Mouse (Mus musculus) kidney, embryonic 14.5 days (tissue): Measurements from ENCODE around the gene Btbd2. TPM values are rescaled to one million over a fixed set of nuclear protein-coding genes. Genes with fewer than 3 reads are reported as not detected.

Experiments used
- ATAC-seq: fragments of 200-750 bp; cut with Nextera tagmentation; 2 replicates; pipeline ENCODE4 v1.8.0; 2017; ENCODE audit warnings: moderate number of reproducible peaks, mild to moderate bottlenecking, moderate TSS enrichment, moderate library complexity; ENCODE audit not compliant: low FRiP score, low TSS enrichment
- H3K27ac ChIP-seq: fragments of 300-500 bp; sonication (generic); 2 replicates; pipeline ENCODE4 v1.5.1; 2014; ENCODE audit warnings: low read depth, mild to moderate bottlenecking, low read length, moderate library complexity, mixed read lengths
- H3K27me3 ChIP-seq: fragments of 300-500 bp; sonication (generic); 2 replicates; pipeline ENCODE4 v1.6.1; 2014; ENCODE audit warnings: mild to moderate bottlenecking, low read length; ENCODE audit not compliant: control insufficient read depth, insufficient read depth
- H3K36me3 ChIP-seq: fragments of 300-500 bp; sonication (generic); 2 replicates; pipeline ENCODE4 v1.6.1; 2014; ENCODE audit warnings: low read length, mixed read lengths; ENCODE audit not compliant: control insufficient read depth, insufficient read depth
- H3K4me1 ChIP-seq: fragments of 300-500 bp; sonication (generic); 2 replicates; pipeline ENCODE4 v1.6.1; 2014; ENCODE audit warnings: low read length, mixed read lengths; ENCODE audit not compliant: control insufficient read depth, insufficient read depth
- H3K4me2 ChIP-seq: fragments of 300-500 bp; sonication (generic); replicated peaks from 2 replicates; pipeline ENCODE4 v1.6.1; 2014; ENCODE audit warnings: low read depth, mild to moderate bottlenecking, low read length
- H3K4me3 ChIP-seq: fragments of 300-500 bp; sonication (generic); 2 replicates; pipeline ENCODE4 v1.5.1; 2014; ENCODE audit warnings: mild to moderate bottlenecking, low read length
- H3K9ac ChIP-seq: fragments of 300-500 bp; sonication (generic); 2 replicates; pipeline ENCODE4 v1.6.1; 2014; ENCODE audit warnings: low read depth, mild to moderate bottlenecking, low read length, moderate library complexity
- H3K9me3 ChIP-seq: fragments of 300-500 bp; sonication (generic); 2 replicates; pipeline ENCODE4 v1.6.1; 2016; ENCODE audit warnings: low read length; ENCODE audit not compliant: control insufficient read depth
- WGBS: fragments of 180-500 bp; shearing (Covaris S2); extraction: QIAGEN DNeasy Blood & Tissue Kit; methylation state at CpG from one replicate; pipeline ENCODE4 v1.1.7; 2014; 5-methylcytosine and 5-hydroxymethylcytosine counted together
- polyA plus RNA-seq: library from polyadenylated mRNA; unstranded; fragments of >200 nt; fragmentation: Nextera tagmentation; extraction: Ambion mirVana; gene quantifications from 2 replicates; pipeline ENCODE4 v1.2.1, GENCODE M21; 2014

Gene Btbd2
- polyA plus RNA-seq, 1 experiment from 2014 or later: 80.2 TPM

GRCm38 (mm10) chr10:80700038-80700504 lies 43.2 kb upstream of the Btbd2 start:
- no peak for ATAC-seq
- peaks cover 28% of the 10 kb centered on the region for H3K4me1 ChIP-seq
- peak overlapping the region; percentile 65; the same call in 1 of the 2 replicates for H3K4me2 ChIP-seq
- no peak overlapping the region; the same call in 1 of the 2 replicates for H3K9ac ChIP-seq
- no peaks in the 10 kb centered on the region for H3K9me3 ChIP-seq
- no peak overlapping the region for H3K4me3 ChIP-seq
- no peaks in the 10 kb centered on the region for H3K27me3 ChIP-seq
- no peak overlapping the region for H3K27ac ChIP-seq
- no peaks in the 10 kb centered on the region for H3K36me3 ChIP-seq
- 84% methylated on average over 7 of the region's 7 CpGs for WGBS

GRCm38 (mm10) chr10:80698605-80699004 lies 41.7 kb upstream of the Btbd2 start:
- ATAC-seq: no peak
- Histone ChIP-seq H3K4me2 (no peak overlapping the region), H3K27ac (no peak overlapping the region), H3K36me3 (no peaks in the 10 kb centered on the region; the same call in 1 of the 2 replicates), H3K4me3 (no peak overlapping the region), H3K9ac (no peak overlapping the region), H3K9me3 (no peaks in the 10 kb centered on the region), H3K4me1 (peaks cover 27% of the 10 kb centered on the region), H3K27me3 (no peaks in the 10 kb centered on the region)
- 92% methylated on average over 9 of the region's 9 CpGs for WGBS

GRCm38 (mm10) chr10:80697812-80698211 lies 40.9 kb upstream of the Btbd2 start:
- Histone ChIP-seq H3K27me3 (no peaks in the 10 kb centered on the region), H3K4me1 (peaks cover 19% of the 10 kb centered on the region; the same call in 1 of the 2 replicates), H3K4me3 (no peak overlapping the region), H3K9me3 (no peaks in the 10 kb centered on the region), H3K4me2 (no peak overlapping the region), H3K36me3 (no peaks in the 10 kb centered on the region; the same call in 1 of the 2 replicates), H3K9ac (no peak overlapping the region), H3K27ac (no peak overlapping the region)
- 91% methylated on average over 9 of the region's 9 CpGs for WGBS
- ATAC-seq: no peak

- H3K9me3 ChIP-seq: no peaks in the 10 kb centered on the region
- H3K36me3 ChIP-seq: no peaks in the 10 kb centered on the region; the same call in 1 of the 2 replicates
- H3K4me3 ChIP-seq: no peak overlapping the region
- 88% methylated on average over 8 of the region's 8 CpGs for WGBS
- 0 out of 2 replicates have a peak, but pooled peaks cover 19% of the 10 kb centered on the region for H3K4me1 ChIP-seq
- no peak for ATAC-seq
- no peak overlapping the region for H3K27ac ChIP-seq
- H3K27me3 ChIP-seq: no peaks in the 10 kb centered on the region
- H3K4me2 ChIP-seq: no peak overlapping the region
- H3K9ac ChIP-seq: no peak overlapping the region
These were observed 40.5 kb upstream of the Btbd2 start for GRCm38 (mm10) chr10:80697393-80697787.

- Histone ChIP-seq H3K4me2 (no peak overlapping the region), H3K9ac (no peak overlapping the region), H3K36me3 (no peaks in the 10 kb centered on the region; the same call in 1 of the 2 replicates), H3K27ac (peak overlapping the region; percentile 66; the same call in 1 of the 2 replicates), H3K27me3 (no peaks in the 10 kb centered on the region), H3K9me3 (no peaks in the 10 kb centered on the region), H3K4me3 (no peak overlapping the region), H3K4me1 (0 out of 2 replicates have a peak, but pooled peaks cover 19% of the 10 kb centered on the region)
- 46% methylated on average over 11 of the region's 12 CpGs for WGBS
- no peak for ATAC-seq
These were observed 39.9 kb upstream of the Btbd2 start for GRCm38 (mm10) chr10:80696502-80697392.

- peak overlapping the region; percentile 66; the same call in 1 of the 2 replicates for H3K27ac ChIP-seq
- H3K4me2 ChIP-seq: no peak overlapping the region
- ATAC-seq: no peak
- WGBS: 67% methylated on average over 10 of the region's 10 CpGs
- no peak overlapping the region for H3K4me3 ChIP-seq
- H3K27me3 ChIP-seq: no peaks in the 10 kb centered on the region
- 0 out of 2 replicates have a peak, but pooled peaks cover 19% of the 10 kb centered on the region for H3K4me1 ChIP-seq
- H3K36me3 ChIP-seq: peaks cover under 1% of the 10 kb centered on the region; the same call in 1 of the 2 replicates
- no peaks in the 10 kb centered on the region for H3K9me3 ChIP-seq
- H3K9ac ChIP-seq: no peak overlapping the region
These were observed 39.1 kb upstream of the Btbd2 start for GRCm38 (mm10) chr10:80695801-80696501.

- WGBS: 67% methylated on average over 2 of the region's 2 CpGs
- Histone ChIP-seq H3K4me1 (0 out of 2 replicates have a peak, but pooled peaks cover 13% of the 10 kb centered on the region), H3K4me3 (no peak overlapping the region), H3K27me3 (no peaks in the 10 kb centered on the region), H3K9me3 (no peaks in the 10 kb centered on the region), H3K9ac (0 out of 2 replicates have a peak overlapping the region, but pooled peaks have one; percentile 28), H3K4me2 (no peak overlapping the region), H3K36me3 (peaks cover 6% of the 10 kb centered on the region), H3K27ac (peak overlapping the region; percentile 66; the same call in 1 of the 2 replicates)
- no peak for ATAC-seq
These were observed 38.3 kb upstream of the Btbd2 start for GRCm38 (mm10) chr10:80695186-80695585.

- H3K36me3 ChIP-seq: peaks cover 14% of the 10 kb centered on the region
- WGBS: 90% methylated on average over 13 of the region's 13 CpGs
- no peak for ATAC-seq
These were observed 37.5 kb upstream of the Btbd2 start for GRCm38 (mm10) chr10:80694159-80694938.

More at GRCm38 (mm10) chr10:80694159-80694938, 37.5 kb upstream of the Btbd2 start:
- Histone ChIP-seq H3K27me3 (no peaks in the 10 kb centered on the region), H3K4me1 (0 out of 2 replicates have a peak, but pooled peaks cover 10% of the 10 kb centered on the region), H3K27ac (no peak overlapping the region), H3K4me2 (no peak overlapping the region), H3K9me3 (no peaks in the 10 kb centered on the region), H3K9ac (0 out of 2 replicates have a peak overlapping the region, but pooled peaks have one; percentile 1), H3K4me3 (no peak overlapping the region)
